Mouse (Mus musculus) left cerebral cortex, adult 2 months (tissue): ENCODE measurements at regions not wholly inside any gene's neighbourhood (a gene's known extent, or its start where the extent isn't known, plus 50 kb on each side); places are given as distances from the start of the nearest gene placed in this dataset.
A peak's percentile ranks its signal among the peaks of the same experiment; 100 is the strongest.

Experiments used
- DNase-seq, 2 experiments: peaks; one replicate each; pipeline ENCODE4 v3.0.0; 2021 to 2022; ENCODE audit warnings: low spot score in 2 of 2, mixed read lengths in 1 of 2; ENCODE audit errors: extremely low spot score in 1 of 2
- H3K27ac ChIP-seq: fragments of 200-600 bp; 2 replicates; pipeline ENCODE4 v1.8.1; 2022
- H3K4me3 ChIP-seq: fragments of 200-600 bp; 2 replicates; pipeline ENCODE4 v1.8.1; 2022
- CTCF ChIP-seq: fragments of 200-600 bp; IDR thresholded peaks from 2 replicates; pipeline ENCODE4 v1.8.1; 2022; ENCODE audit warnings: antibody characterized with exemption, mild to moderate bottlenecking, moderate library complexity
- intact Hi-C: fragments of 180-260 bp; cut with DNase I; formaldehyde crosslinking; loops from one replicate; pipeline ENCODE4 v1.15.1; 2025

- H3K4me3 ChIP-seq, result no peak overlapping the region
- intact Hi-C loops, result no loop called here
- DNase-seq, result no peak
- TF ChIP-seq CTCF, result no peak
- H3K27ac ChIP-seq, result no peak overlapping the region
These were observed 134.7 kb upstream of the Ufl1 start for GRCm38 (mm10) chr4:25416330-25416729.

GRCm38 (mm10) chr4:25410440-25410839, 128.8 kb upstream of the Ufl1 start:
- TF ChIP-seq CTCF, result no peak
- H3K4me3 ChIP-seq, result no peak overlapping the region
- intact Hi-C loops, result no loop called here
- no peak for DNase-seq
- H3K27ac ChIP-seq, result no peak overlapping the region

GRCm38 (mm10) chr4:25408696-25409448, 127.3 kb upstream of the Ufl1 start:
- Histone ChIP-seq H3K4me3 (no peak overlapping the region), H3K27ac (peak overlapping the region; percentile 38)
- no peak for TF ChIP-seq CTCF
- peak; percentile 22 to 50 for DNase-seq
- intact Hi-C loops, result no loop called here

- intact Hi-C loops, result no loop called here
- Histone ChIP-seq H3K27ac (no peak overlapping the region), H3K4me3 (no peak overlapping the region)
- DNase-seq, result no peak
- TF ChIP-seq CTCF, result no peak
These were observed 126.2 kb upstream of the Ufl1 start for GRCm38 (mm10) chr4:25407842-25408241.

- intact Hi-C loops, result no loop called here
- no peak for TF ChIP-seq CTCF
- no peak overlapping the region for H3K4me3 ChIP-seq
- no peak overlapping the region for H3K27ac ChIP-seq
- DNase-seq, result no peak
These were observed 107.9 kb upstream of the Ufl1 start for GRCm38 (mm10) chr4:25389542-25389941.

- H3K27ac ChIP-seq, result no peak overlapping the region
- no peak overlapping the region for H3K4me3 ChIP-seq
- no peak for DNase-seq
- TF ChIP-seq CTCF, result no peak
- intact Hi-C loops, result no loop called here
These were observed 90.4 kb upstream of the Ufl1 start for GRCm38 (mm10) chr4:25372041-25372440.

GRCm38 (mm10) chr4:25364402-25364801, 82.8 kb upstream of the Ufl1 start:
- no peak for DNase-seq
- Histone ChIP-seq H3K4me3 (no peak overlapping the region), H3K27ac (no peak overlapping the region)
- no peak for TF ChIP-seq CTCF
- intact Hi-C loops, result no loop called here

- no peak for DNase-seq
These were observed 56.0 kb upstream of the Ufl1 start for GRCm38 (mm10) chr4:25337638-25338037.

More at GRCm38 (mm10) chr4:25337638-25338037, 56.0 kb upstream of the Ufl1 start:
- H3K27ac ChIP-seq, result no peak overlapping the region
- peak; percentile 34 for TF ChIP-seq CTCF
- intact Hi-C loops, result no loop called here
- H3K4me3 ChIP-seq, result no peak overlapping the region
